Mouse (Mus musculus) telencephalon, adult 2 months (tissue): ENCODE data around the gene Cyp26c1.

Experiments
- DNase-seq: peaks from one replicate; pipeline ENCODE4 v3.0.0-alpha.2; 2011; ENCODE audit warnings: low read depth, low spot score

Gene Cyp26c1

DNA sequence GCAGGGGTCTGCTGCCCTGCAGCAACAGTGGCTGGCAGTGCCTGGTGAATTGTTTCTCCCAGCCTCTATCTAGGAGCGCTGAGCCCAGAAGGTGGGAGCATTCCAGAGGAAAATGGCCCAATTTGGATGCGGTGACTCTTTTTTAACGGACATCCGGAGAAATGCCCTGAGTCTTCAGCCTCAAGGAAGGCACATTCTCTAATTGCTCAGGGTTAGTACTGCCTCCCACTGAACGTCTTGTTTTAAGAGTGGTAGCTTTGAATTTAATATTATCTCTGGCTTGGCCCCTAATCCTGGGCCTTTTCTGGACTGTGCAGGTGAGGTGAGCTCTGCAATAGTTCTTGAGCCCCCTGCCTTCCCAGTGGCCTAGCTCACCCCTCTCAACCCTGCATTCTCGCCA lies at the start of gene Cyp26c1:
TSS of gene Cyp26c1 (plus strand) at position 301 of the 400 bp plus-strand sequence.
- no peak for DNase-seq

DNA sequence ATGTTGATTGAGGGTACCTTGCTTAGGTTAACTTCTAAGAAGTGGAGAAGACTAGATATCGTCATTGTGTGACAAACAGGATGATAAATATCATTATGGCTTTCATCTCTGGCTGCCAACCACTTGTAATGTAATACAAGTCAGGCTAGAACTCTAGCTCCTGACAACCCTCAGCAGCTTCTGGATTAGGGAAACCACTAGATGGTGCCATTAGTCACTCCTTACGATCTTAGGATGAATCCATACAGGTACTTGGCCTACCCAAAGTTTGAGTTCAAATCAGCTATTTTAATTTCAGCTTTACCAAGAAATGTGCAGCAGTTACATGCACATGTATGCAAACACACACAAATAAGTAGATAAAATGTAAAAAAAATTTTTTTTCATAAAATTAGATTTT lies 37.4 kb upstream of the Cyp26c1 start:
- DNase-seq, result peak; percentile 17

DNA sequence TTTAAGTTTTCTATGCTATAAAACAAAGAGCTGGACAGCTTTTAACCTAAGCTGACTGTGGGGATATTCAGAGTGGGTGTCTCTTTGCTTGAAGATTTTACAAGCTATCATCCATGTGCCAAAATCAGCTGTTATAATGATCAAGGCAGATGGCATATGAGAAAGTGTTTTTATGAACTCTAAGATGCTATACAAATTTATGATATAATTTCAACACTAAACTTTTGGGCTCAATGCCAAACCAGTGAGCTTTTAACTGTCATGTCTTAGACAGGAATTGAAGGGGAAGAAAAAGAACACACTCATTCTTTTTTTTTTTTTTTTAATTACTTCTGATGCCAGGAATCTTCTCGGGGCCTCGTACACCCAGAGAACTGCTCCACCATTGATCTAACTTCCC lies 34.9 kb upstream of the Cyp26c1 start:
- peak; percentile 32 for DNase-seq

DNA sequence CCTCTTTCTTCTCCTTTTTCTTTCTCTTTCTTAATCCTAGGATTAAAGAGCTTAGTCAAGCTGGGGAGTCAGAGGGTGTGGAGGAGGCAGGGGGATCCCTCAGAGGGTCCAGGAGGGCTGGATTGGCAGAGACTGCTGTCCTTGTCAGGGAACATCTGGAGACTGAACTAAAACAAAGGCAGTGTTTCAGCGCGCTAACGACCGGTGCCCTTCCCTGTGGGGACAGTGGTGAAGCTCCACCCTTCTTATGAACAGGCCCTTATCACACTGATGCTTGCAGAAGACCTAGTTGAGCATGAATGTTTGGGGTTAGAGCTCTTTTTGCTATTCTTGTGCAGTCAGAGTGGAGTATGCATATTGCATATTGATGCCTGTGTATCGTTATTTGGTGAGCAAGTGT lies 31.4 kb upstream of the Cyp26c1 start:
- no peak for DNase-seq

DNA sequence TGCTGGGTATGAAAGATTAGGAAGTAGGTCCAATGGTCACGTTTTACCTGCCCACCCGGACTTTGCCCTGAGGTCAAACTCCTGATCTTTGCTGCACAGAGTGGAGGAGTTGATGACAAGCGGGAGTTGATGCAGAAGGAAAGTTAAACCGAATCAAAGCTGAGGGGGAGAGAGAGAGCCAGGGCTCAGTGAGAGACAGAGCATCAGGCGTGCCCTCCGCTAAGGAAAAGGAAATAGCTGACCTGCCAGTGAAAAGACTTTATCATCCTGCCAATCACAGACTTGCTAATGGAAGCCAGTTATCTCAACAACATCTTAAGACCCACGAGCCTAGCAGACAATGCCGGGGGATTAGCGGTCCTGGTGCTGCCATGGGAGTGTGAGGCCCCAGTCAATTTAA lies 28.9 kb upstream of the Cyp26c1 start:
- no peak for DNase-seq

DNA sequence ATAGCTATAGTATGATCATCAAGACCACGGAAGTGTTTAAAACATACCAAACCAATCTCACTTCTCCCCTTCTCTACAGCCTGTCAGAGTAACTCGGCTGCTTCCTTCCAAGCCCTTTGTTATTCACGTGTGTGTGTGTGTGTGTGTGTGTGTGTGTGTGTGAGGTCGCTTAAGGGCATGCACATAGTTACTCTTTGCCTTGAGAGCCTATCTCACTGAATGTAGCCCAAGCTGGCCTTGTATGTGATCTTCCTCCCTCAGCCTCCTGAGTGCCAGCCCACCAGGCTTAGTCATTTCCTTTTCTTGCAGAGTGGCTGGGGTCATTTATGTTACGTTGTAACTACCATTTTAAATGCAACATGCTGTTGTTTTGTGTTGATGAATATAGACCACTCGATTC lies 20.1 kb upstream of the Cyp26c1 start:
- no peak for DNase-seq

DNA sequence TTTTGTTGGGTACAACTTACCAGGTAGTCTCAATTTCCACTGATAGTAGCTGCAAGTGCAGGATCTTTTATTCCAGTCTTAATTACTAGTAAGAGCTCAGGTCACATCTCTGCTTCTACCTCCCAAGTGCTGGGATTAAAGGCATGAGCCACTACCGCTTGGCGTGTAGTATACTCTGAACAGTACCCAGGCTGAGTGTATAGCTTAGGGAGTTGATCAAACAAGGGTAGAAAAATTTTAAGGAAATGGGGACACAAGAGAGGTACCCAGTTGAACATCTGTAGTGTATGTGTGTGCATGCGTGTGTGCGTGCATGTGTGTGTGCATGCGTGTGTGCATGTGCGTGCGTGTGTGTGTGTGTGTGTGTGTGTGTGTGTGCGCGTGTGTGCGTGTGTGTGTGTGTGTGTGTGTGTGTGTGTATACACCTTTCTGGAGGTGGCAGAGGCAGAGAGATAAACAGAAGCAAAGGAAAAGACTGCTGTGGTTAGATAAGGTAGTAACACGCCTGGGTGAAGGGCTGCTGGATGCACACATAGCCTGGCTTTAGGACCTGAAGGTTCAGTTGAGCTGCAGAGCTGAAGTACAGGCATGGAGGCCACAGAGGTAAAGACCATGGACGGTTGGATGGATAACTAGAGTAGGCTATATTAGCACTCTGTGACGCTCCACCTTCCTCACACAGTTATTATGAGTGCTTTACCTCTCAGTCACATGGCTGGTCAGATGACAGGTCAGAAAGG lies 17.4 kb upstream of the Cyp26c1 start:
- no peak for DNase-seq

DNA sequence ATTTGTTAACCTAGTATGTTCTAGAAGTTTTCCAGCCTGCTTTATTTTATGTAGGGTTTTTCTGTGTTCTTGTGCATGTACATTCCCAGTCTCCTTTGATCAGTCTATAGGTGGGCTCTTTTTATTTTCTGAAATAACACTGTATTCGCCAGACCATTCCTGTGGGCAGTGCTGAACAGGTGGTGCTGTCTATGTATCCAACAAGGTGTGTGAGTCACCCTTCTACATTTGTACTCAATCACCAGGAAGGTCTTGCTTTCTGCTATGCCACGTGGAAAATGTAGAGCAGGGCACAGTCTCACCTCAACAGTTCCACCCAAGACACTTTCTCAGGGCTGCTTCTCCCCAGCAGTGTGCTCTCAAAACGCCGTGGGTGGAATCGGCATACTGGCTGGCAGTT lies 16.7 kb upstream of the Cyp26c1 start:
- DNase-seq, result no peak

DNA sequence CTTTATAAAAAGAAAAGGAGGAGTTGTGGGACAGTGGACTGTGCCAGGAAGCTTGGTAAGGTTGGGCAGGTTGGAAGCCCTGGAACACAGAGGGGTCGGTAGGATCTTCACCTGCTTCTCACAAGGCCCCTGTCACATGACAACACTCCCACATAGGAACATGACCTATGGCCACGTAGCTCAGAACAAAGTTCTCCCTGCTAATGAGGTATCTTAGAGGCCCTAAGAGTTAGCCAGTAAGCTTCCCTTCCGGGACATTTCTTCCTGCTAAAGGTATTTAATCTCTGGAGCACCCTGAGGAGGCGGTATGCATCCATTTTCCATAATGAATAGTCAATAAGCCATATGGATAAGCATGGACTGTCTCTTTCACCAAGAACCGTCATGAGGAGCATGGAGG lies 15.9 kb upstream of the Cyp26c1 start:
- no peak for DNase-seq

DNA sequence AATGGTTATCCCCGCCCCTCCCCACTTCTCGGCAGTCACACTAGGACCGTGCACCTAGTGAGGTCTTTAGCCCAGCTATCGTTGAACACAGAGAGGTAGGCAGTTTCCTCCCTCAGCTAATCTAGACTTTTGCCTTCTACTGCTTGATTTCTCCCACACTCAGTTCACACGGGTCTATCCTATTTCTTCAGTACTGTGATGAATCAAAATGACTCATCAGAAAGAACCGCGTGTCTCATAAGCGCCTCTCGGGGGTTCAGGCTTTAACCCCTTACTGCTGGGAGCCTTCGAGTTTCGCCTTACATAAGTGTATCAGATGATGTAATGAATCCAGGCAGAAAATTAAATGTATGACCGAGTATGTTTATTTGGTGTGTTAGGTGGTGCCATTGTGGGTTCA lies 12.0 kb upstream of the Cyp26c1 start:
- DNase-seq, result peak; percentile 22

DNA sequence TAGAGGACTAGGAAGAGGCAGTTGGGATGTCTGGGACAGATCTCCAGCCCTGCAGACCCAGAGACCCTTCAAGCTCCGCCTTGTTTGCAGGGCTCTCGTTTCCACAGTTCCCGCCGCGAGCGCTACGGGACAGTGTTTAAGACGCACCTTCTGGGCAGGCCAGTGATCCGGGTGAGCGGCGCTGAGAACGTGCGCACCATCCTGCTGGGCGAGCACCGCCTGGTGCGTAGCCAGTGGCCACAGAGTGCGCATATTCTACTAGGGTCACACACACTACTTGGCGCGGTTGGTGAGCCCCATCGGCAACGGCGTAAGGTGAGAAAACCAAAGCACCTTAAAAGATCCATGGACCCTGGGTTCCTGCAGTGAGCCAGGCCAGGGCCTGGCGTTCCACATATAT lies 966 bp downstream of the Cyp26c1 start:
- DNase-seq, result no peak

DNA sequence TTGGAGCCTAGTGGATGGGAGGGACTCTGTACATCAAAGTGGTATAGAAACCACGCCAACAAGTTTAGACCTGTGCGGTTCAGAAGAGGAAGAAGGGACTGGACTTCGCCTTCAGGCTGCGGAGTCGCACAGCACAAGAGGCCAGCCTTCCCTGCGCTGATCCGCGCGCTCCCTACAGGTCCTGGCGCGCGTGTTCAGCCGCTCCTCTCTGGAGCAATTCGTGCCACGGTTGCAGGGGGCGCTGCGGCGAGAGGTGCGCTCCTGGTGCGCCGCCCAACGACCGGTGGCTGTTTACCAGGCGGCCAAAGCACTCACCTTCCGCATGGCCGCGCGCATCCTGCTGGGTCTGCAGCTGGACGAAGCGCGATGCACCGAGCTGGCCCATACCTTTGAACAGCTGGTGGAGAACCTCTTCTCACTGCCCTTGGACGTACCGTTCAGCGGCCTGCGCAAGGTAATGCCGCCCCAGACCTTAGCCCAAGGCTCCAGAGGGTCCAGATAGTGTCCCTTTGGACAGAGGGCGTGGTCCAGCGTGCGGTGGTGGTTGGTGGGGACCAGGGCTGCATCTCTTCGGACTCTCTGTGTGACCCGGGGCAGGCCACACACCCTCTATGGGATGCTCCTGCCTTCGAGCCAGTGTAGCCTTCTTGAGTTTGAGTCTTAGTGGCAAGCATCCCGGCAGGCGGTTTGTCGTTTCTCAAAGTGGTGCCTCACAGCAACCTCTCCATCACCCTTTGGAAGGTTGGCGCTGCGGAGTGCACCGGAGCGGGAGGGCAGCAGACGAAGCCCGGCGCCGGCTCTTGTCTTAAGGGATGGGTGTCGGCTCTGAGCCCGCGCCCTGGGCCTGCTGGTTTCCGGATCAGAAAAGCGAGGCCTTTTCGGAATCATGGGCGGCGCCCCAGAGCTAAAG lies 1.8 kb downstream of the Cyp26c1 start:
- DNase-seq, result no peak

DNA sequence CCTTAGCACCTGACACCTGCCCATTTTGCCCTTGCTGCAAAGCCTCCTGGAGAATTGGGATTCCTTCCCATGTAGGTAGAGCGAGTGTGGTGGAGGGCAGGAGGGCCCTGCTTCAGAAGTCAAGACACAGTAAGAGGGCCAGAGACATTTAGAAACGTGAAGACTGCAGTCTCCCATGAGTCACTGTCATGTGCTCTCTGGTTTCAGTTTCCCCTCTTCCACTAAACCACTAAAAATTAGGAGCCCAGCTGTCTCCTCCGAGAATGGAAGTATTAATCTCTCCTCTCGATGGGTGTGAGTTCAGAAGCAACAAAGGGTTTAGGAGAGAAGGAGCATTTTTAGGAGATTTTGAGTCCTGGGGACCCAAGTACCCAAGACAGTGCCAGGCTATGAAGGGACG lies 4.1 kb downstream of the Cyp26c1 start:
- DNase-seq, result no peak

DNA sequence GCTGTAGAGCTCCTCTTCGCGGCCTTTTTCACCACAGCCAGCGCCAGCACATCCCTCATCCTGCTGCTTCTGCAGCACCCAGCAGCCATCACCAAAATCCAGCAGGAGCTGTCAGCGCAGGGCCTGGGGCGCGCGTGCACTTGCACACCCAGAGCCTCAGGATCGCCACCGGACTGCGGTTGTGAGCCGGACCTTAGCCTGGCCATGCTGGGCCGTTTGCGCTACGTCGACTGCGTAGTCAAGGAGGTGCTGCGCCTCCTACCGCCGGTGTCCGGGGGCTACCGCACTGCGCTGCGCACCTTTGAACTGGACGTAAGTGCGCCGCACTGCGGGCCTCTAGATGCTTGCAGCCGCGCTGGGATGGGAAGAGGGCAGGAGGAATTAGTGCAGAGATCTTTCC lies 5.3 kb downstream of the Cyp26c1 start:
- DNase-seq, result no peak

DNA sequence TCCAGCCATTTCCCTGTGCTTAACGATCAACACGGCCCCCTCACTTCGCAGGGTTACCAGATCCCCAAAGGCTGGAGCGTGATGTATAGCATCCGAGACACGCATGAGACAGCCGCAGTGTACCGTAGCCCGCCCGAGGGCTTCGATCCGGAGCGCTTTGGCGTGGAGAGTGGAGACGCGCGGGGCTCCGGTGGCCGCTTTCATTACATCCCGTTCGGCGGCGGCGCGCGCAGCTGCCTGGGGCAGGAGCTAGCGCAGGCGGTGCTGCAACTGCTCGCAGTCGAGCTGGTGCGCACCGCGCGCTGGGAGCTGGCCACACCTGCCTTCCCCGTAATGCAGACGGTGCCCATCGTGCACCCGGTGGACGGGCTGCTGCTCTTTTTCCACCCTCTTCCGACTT lies 7.5 kb downstream of the Cyp26c1 start:
- no peak for DNase-seq

DNA sequence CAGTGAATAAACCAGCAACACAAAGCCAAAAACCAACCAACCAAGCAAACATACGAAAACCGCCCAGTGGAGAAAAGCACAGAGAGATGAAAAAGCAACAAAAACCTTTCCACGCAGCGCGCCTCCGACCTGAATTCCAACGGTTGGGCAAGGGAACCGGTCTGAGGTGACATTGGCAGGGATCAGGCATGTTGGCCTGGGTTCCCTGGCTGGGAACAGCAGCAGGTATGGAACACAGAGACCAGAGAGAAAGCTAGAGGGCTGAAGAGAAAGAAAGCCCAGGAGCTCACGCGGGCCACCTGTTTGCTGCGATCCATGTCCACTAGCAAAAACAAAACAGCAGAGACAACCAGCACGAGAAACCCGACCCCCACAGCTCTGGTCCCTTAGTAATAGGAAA lies 9.8 kb downstream of the Cyp26c1 start:
- no peak for DNase-seq

DNA sequence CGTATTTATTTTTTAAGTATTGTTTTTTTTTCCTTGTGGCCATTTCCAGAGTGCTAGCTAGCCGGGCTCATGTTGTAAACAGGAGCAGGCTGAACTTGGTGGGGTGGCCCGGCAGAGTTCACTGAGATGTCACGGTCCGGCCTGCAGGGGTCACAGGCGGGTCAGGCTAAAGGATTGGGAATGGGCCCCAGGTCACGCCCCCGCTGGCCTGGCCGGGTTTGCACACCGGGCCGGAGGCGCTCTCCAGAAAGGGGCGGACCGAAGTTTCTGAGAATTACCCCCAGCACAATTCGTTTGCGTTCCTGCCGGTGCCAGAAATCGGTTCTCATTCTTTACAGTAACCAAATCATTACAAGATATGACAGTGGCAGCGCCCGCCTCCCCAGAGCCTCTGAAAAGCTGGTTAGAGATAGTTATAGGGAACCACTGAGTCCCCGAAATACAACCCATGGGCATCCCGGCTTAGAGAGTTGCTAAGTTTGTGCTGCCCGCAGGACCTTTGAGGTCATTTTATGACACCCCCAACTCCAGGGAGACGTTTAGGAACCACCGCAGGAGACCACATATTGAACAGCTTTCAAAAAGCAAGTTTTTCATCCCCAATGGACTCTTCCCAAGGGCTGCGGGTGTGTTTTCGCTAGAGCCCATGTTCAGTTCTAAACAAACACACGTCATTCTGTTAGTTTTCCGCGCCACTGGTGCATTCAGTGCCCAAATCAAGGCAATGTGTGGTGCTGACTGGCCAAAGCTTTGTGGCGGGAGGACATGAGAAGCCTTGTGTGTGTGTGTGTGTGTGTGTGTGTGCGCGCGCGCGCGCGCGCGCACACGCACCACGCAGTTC lies 10.6 kb downstream of the Cyp26c1 start:
- DNase-seq, result no peak

DNA sequence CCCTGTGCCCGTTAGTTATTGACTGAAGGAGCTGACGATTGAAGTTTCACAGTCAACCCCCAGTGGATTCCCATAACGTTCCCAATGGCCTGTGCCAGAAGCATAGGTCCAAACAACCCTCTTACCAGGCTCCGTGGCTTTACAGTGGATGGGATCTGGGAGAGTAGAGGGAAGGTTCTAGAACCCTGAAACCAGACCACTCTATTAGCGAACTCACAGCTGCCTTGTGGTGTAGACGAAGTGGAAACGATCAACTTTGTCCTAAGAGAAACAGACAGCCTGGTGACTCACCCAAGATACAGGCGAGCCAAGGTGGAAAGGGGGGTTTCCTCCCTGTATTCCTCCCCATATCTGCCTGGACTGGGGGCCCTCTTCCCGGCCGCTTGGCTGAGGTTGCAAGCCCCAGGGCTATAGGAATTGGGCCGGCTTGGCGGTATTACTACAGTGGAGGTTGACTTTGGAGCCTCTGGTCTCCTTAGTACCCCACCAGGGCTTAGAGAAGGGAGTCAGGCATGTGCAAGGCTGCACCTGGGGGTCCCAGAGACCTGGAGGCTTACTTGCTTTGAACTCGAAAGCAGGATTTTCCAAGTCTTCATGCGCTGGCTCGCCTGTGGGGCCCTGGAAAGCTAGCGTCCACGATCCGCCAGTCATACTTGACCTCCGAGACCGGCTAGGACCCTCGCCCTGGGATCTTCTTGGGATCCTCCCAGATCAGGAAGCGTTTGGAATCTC lies 11.4 kb downstream of the Cyp26c1 start:
- no peak for DNase-seq

DNA sequence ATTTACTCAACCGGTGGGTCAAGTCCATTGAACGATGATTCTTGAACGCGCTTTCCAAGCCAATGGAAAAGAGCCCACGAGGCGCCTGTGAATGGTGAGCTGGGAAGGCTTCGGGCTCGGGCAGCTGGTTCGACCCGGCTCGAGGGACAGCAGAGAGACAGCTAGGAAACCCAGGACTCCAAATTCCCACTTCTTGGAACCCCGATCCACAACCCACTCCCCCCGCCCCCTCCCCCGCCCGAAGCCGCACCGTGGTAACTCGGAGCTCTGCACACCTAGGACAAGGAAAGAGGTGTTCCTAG lies 11.9 kb downstream of the Cyp26c1 start:
- no peak for DNase-seq

DNA sequence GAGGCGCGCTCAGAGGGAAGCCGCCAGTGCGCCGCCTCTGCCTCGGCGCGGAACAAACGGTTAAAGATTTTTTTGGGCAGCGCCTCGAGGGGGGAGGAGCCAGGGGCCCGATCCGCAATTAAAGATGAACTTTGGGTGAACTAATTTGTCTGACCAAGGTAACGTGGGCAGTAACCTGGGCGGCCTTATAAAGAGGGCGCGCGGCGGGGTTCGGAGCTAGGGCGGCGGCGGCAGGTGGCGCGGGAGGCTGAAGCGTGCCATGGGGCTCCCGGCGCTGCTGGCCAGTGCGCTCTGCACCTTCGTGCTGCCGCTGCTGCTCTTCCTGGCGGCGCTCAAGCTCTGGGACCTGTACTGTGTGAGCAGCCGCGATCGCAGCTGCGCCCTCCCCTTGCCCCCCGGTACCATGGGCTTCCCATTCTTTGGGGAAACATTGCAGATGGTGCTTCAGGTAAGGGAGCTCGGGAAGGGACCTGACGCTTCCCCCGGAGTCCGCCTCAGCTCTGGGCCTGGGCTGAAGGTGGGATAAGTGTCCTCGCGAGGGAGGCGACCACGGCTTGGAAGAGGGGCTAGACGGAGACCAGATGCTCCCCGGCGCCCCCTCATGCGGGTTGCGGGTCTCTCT lies 12.4 kb downstream of the Cyp26c1 start, which contains the start of gene Cyp26a1:
TSS of gene Cyp26a1 (plus strand) at position 148 of the 622 bp plus-strand sequence.
- DNase-seq, result no peak
